Mouse (Mus musculus): Measurements from ENCODE around the gene Prkacb.

DNA sequence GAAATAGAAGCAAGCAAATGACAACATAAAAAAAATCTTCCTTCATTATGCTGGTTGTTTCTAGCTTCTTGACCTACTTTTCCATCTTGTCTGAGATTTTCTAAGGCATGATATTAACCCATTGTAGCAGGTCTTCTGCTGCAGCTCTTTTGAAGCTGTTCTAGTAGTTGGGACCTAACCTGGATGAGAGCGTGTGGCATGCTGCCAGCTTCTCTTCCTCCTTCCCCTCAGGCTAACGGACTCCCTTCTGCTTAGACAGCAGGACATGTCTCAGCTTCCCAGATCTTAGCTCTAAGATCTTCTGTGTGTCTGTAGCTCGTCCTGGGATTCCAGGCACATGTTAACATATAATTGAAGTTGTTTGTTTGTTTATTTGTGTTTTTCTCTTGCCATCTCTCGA is 93.1 kb downstream of the Prkacb start:
- no peak for TF ChIP-seq CTCF (IDR thresholded peaks at IDR 0.05 in 2 of 3, conservative IDR thresholded peaks at IDR 0.05 in 1 of 3; ENCODE audit: control insufficient read depth in 1 of 3, insufficient read depth in 1 of 3, low read depth in 2 of 3, low read length in 3 of 3, poor library complexity in 1 of 3, severe bottlenecking in 1 of 3)
- no peak for TF ChIP-seq MEF2A (IDR thresholded peaks at IDR 0.05; ENCODE audit: extremely low read depth, insufficient replicate concordance, low read depth, low read length, poor library complexity, severe bottlenecking)
- TF ChIP-seq NRF1 (IDR thresholded peaks at IDR 0.05; ENCODE audit: insufficient read depth, low read depth, low read length, poor library complexity, severe bottlenecking): no peak
- TF ChIP-seq POLR2A (IDR thresholded peaks at IDR 0.05; ENCODE audit: control insufficient read depth in 1 of 2, insufficient read depth in 1 of 2, low read depth in 1 of 2, low read length in 2 of 2, poor library complexity in 1 of 2): no peak
- TF ChIP-seq JUND (IDR thresholded peaks at IDR 0.05; ENCODE audit: low read depth, low read length): no peak
- TF ChIP-seq KAT2A (conservative IDR thresholded peaks at IDR 0.05; ENCODE audit: low read depth, low read length): no peak
- TF ChIP-seq MYB (IDR thresholded peaks at IDR 0.05; ENCODE audit: low read depth, low read length): no peak
- TF ChIP-seq ZMIZ1 (IDR thresholded peaks at IDR 0.05; ENCODE audit: low read depth, low read length): no peak
- no peak for TF ChIP-seq EP300 (IDR thresholded peaks at IDR 0.05; ENCODE audit: low read depth in 1 of 2, low read length in 2 of 2)
